Mouse (Mus musculus) C2C12 (cell line): ENCODE data around the gene Marf1.

Experiments
- CEBPB ChIP-seq: IDR thresholded peaks from one replicate; pipeline ENCODE4 v1.6.1; 2011; ENCODE audit warnings: low read depth, mild to moderate bottlenecking, control low read depth, moderate library complexity
- CTCF ChIP-seq: IDR thresholded peaks from one replicate; pipeline ENCODE4 v1.5.1; 2011; ENCODE audit not compliant: control insufficient read depth, insufficient read depth, insufficient read length
- MAX ChIP-seq: IDR thresholded peaks from one replicate; pipeline ENCODE4 v1.6.1; 2011; ENCODE audit warnings: mild to moderate bottlenecking, control low read depth
- USF1 ChIP-seq: IDR thresholded peaks from one replicate; pipeline ENCODE4 v1.6.1; 2011; ENCODE audit warnings: low read depth, mild to moderate bottlenecking, control low read depth, moderate library complexity

GRCm38 (mm10) chr16:14112742-14113141 lies 50.4 kb downstream of the Marf1 start:
- TF ChIP-seq CTCF (no peak), CEBPB (no peak), MAX (no peak), USF1 (no peak)
